Mouse (Mus musculus): ENCODE measurements around the gene Acaca. TPM values are rescaled to one million over a fixed set of nuclear protein-coding genes. Genes with fewer than 3 reads are reported as not detected.

The Acaca gene
- total RNA-seq, 2 experiments from 2014 or later = 13.4 to 20.3 TPM

- no peak for DNase-seq
Measured at GRCm38 (mm10) chr11:84393571-84393970, 264.1 kb downstream of the Acaca start.

GRCm38 (mm10) chr11:84395010-84395409 lies 265.5 kb downstream of the Acaca start:
- no peak for DNase-seq

GRCm38 (mm10) chr11:84406733-84407132 lies 277.3 kb downstream of the Acaca start:
- DNase-seq = no peak

GRCm38 (mm10) chr11:84410383-84410782 lies 280.9 kb downstream of the Acaca start:
- no peak for DNase-seq

GRCm38 (mm10) chr11:84410879-84411641 lies 281.6 kb downstream of the Acaca start:
- DNase-seq = no peak

- DNase-seq = no peak
Measured at GRCm38 (mm10) chr11:84411642-84412018, 282.2 kb downstream of the Acaca start.

GRCm38 (mm10) chr11:84412201-84412934 lies 282.9 kb downstream of the Acaca start:
- DNase-seq = no peak

- DNase-seq = no peak
Measured at GRCm38 (mm10) chr11:84413111-84413510, 283.6 kb downstream of the Acaca start.

GRCm38 (mm10) chr11:84420779-84421178 lies 291.3 kb downstream of the Acaca start:
- no peak for DNase-seq

- no peak for DNase-seq
Measured at GRCm38 (mm10) chr11:84425736-84426632, 296.5 kb downstream of the Acaca start.

GRCm38 (mm10) chr11:84426633-84426998 lies 297.1 kb downstream of the Acaca start:
- no peak for DNase-seq

GRCm38 (mm10) chr11:84429581-84429980 lies 300.1 kb downstream of the Acaca start:
- DNase-seq = peak; percentile 13

GRCm38 (mm10) chr11:84430336-84430735 lies 300.9 kb downstream of the Acaca start:
- no peak for DNase-seq

- no peak for DNase-seq
Measured at GRCm38 (mm10) chr11:84434879-84435278, 305.4 kb downstream of the Acaca start.

- DNase-seq = no peak
Measured at GRCm38 (mm10) chr11:84440402-84440801, 310.9 kb downstream of the Acaca start.

GRCm38 (mm10) chr11:84442554-84443331 lies 313.3 kb downstream of the Acaca start:
- DNase-seq = no peak

Other genes starting within 250 kb of the Acaca start
- gene Ddx52, start 187.6 kb upstream of the Acaca start, total RNA-seq (2021) = 1 to 10 TPM; 8.6 to 8.7 TPM
- 10 to 100 TPM; 30.5 to 32.3 TPM for gene Synrg, start 165.2 kb upstream of the Acaca start, total RNA-seq (2021)
- gene Dusp14, start 60.4 kb upstream of the Acaca start, total RNA-seq (2021) = 1 to 10 TPM; 5.0 to 6.3 TPM
- 1 to 10 TPM; 8.0 to 8.7 TPM for gene Tada2a, start 72 bp upstream of the Acaca start, total RNA-seq (2021)
- not detected for gene Gm11437, start 37.8 kb downstream of the Acaca start, total RNA-seq (2021)

All from gastrocnemius, postnatal 25 days (tissue).